Mouse (Mus musculus) right cerebral cortex, postnatal 14 days (tissue): ENCODE measurements around the gene Col11a2.

Experiments used
- DNase-seq: peaks from one replicate; pipeline ENCODE4 v3.0.0; 2022

Col11a2 gene

DNA sequence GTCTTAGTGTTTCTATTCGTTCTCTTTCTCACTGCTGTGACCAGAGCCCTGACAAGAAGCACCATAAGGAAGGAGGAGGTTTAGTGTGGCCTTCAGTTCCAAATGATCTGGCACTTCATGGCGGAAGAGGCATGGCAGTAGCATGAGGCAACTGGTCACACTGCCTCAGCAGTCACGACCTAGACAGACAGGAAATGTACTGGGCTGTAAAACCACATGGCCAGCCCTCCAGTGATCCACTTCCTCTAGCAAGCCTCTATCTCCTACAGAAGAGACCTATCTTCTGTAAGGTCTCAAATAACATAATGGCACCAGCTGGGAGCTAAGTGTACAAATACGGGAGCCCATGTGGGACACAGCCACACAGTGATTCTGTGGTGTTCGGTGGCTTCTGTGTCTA, 32.9 kb downstream of the Col11a2 start:
- DNase-seq = no peak

DNA sequence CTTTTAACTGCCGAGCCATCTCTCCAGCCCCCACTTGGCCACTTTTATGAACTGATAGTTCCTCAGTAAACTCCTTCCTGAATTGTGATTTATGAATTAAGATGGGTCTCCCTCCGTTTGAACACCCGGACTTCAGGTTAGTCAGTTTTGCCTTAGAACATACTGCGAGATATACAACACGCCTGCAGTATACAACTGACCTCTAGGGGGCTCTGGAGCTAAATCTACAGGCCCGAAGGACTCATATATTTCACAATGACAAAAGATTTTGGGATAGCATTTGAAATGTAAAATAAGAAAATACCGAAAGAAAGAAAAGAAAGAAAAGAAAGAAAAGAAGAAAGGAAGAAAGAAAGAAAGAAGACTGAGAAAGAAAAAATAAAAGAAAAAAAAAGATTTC, 36.0 kb downstream of the Col11a2 start:
- DNase-seq = peak; percentile 81

DNA sequence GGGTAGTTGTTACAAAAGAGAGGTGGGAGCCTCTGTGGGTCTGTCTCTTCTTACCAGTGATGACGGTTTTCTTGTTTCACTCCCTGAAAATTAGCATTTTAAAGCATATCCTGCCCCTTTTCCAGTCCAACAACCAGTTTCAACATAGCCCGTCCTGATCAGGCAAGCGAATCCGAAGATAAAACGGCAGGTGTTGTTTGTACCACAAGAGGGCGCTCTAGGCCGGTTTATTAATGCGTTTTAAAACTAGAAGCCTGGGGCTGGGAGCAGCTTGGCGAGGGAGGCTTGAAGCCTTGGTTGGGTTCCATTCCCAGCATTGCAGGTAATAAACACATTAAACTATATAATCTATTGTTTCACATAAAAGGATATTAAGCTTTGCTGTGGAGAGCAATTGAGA, 38.3 kb downstream of the Col11a2 start:
- DNase-seq = peak; percentile 80

DNA sequence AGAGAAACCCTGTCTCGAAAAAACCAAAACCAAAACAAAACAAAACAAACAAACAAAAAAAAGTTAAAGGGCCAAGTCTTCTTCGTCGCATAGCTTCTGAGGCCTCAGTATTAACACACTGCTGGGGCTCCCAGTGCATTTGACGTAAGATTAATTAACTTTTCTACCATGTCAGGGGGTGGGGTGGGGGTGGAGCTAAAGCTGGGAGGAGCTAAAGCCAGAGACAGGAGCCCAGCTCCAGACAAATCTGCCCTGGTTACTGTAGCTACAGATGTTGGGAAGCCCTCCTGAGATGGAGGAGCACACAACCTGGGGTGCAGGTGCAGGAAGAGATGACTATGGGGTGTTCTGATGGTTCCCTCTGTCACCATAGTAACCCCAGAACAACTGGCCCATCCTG, 38.9 kb downstream of the Col11a2 start:
- no peak for DNase-seq

DNA sequence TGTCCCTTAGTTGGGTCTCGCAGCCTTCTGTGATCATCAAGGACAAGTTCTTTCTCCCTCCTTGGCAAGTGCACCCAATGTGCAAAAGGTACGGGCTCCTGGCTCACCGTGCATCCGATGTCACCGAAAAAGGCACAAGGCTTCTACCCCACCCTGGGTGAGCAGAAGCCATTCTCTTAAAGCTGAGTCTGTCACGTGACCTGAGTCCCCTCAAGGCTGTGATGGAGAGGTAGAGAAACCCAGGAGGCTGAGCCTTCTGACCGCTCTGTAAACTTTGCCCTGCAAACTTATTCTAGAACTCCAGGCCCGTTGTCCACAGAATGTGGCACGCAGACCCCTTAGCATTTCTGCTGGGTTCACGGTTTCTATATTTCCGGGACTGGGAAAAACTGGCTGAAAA, 39.8 kb downstream of the Col11a2 start:
- DNase-seq = no peak

DNA sequence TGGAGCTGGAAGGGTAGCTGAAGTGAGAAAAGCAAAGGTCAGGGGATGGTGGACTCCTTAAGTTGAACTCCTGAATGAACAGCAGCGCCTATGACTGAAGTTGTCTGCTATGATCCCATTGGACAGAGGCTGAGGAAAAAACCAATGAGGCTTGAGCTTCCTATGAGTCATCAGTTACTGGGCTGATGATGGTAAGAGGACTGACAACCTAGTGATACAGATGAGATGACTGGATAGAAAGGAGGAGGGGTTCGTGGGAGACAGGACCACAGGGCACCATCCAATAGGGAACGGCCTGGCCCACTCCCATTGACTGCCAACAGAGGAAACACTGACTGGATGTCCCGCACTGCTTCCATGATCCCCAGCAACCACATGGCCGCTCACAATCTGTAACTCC, 40.4 kb downstream of the Col11a2 start:
- DNase-seq = no peak

DNA sequence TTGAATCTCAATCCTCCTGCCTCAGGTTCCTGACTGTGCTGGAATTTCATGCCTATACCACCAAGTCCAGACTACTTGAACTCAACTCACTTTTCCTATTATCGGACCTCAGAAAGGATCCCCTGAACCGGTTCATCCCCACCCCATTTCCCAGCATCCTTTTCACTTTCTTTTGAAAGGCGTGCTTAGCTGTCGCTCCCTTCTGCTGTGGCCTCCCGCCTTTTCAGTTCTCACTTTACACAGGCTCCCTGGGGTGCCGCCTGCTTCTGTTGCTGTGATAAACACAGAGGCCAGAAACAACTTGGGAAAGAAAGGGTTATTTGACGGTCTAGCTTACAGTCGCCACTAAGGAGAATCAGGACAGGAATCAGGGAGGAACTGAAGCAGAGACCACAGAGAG, 43.9 kb downstream of the Col11a2 start:
- no peak for DNase-seq

DNA sequence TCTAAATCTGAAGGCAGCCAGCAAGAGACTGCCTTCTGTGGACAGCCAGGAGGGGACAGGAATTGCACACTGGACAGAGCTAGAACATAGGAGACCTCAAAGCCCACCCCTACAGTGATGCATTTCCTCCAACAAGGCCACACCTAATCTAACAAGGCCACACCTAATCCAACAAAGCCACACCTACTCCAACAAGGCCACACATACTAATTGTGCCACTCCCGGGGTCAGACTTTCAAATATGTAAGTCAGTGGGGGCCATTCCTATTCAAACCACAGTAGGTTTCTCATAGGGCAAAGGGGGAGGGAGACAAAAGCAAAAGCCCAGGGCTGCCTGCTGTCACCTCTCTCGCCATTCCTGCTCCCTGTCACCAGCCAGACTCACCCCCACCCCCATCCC, 48.1 kb downstream of the Col11a2 start:
- no peak for DNase-seq

DNA sequence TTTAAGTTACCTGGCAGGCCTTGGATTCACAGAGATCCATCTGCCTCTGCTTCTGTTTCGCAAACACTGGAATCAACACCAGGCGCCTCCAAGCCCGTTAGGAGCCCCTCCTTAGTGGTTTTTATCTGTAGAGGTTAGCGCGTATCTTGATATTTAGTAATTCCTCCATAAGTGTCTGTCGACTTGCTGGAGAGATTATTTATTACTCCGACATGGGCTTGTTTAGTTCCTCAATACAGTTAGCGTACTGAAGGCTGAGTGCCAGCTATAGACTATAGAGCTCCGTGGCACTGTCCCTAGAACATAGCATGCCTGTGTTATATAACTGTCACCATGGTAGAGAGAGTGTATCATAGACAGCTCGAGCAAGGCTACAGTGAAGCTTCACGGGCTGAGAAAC, 48.9 kb downstream of the Col11a2 start:
- DNase-seq = no peak

DNA sequence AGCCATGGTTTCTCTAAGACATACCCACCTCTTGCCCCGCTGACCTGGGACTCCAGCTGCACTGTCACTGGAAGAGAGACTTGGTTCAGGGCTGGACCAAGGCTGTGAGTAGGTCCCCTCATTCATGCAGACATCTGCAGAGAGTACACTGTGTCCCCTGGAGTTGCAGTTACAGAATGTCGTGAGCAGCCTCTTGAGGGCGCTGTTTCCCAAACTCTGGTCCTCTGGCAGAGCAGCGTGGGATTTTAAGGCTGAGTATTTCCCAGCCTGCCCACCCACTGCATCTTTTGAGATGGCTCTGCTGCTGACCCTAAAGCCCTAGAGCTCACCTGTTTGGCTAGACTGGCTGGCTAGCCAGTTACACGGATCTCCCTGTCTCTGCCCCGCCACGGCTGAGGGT, 51.7 kb downstream of the Col11a2 start:
- DNase-seq = peak; percentile 33

DNA sequence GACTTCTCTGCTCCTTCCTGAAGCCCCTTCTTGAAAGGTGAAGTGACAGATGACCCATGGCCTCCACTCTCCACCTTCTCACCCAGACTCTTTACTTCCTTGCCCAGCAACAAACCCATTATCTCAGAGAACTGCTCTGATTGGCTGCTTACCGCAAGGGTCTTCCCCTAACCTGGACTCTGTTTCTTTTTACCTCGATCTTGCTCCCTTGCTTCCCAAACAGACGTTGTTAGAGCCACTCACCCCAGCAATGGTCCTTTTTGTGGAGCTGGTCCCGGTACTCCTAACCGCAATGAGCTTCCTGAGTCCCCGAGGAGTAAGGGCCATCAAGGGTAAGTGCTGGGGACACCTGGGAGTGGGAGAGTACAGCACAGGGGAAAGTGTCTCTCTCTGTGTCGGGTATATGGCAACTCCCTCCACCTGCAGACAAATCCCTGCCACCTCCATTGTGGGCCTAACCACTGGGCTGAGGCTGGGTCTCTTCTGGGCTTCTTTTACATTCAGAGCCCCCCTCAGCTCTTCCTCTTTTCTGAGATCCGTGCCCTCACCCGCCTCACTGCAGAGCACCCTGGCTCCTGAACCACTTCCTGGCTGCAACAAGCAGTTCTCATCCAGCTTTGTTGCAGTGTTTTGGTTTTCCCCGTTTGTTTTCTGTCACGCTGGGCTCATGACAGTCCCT, 53.1 kb downstream of the Col11a2 start, which contains the start of gene H2-Oa:
Gene H2-Oa (plus strand): TSS at position 144 of the 679 bp plus-strand sequence.
- no peak for DNase-seq

DNA sequence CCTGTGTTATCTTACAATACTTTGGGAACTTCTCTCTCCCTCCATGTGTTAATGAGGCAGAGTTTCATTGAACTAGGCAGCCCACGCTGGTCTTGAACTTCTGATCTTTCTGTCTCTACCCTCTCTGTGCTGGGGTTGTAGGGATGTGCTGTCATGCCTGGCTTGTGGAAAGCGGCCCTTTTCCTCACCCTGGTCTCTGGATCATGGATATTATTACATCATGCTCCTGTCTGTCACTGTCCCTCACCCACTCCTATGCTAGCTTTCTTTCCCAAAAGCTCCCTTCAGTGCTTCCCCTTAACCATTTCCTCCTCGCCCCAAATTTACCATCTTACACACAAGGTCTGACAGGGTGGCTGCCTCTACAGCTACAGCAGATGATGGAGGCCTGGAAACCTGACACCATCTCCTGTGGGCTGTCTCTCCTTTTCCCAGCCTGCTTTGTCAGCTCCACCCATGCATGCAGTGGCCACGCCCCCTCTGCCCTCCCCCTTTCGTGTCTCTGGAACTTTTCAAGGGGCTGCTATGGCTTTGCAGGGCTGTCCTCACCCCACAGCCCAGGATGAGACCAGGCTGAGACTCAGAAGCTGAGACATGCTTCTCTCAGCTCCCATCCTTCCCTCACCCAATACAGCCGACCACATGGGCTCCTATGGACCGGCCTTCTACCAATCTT, 54.1 kb downstream of the Col11a2 start:
- DNase-seq = no peak

DNA sequence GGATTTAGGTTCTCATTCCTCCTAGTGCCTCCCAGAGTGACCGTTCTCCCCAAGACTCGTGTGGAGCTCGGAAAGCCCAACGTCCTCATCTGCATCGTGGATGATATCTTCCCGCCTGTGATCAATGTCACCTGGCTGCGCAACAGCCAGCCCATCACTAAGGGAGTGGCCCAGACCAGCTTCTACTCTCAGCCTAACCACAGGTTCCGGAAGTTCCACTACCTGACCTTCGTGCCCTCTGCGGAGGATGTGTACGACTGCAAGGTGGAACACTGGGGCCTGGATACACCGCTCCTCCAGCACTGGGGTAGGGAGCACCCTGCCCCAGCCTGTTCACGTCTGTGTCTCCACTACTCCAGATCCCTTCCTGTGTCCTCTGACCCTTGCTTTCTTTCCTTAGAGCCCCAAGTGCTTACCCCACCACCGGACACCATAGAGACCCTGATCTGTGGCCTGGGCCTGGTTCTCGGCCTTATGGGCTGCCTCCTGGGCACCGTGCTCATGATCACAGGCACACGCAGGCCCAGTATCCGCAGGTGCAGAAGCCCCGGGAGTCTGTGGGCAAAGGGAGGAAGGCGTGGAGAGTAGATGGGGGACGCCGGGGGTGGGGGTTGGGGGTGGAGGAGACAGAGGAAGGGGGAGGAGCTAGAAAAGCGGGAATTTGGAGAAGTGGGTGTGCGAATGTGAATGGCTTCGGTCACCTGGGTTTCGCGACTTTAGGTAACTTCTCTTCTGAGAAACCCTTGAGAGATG, 55.2 kb downstream of the Col11a2 start:
- DNase-seq = no peak

DNA sequence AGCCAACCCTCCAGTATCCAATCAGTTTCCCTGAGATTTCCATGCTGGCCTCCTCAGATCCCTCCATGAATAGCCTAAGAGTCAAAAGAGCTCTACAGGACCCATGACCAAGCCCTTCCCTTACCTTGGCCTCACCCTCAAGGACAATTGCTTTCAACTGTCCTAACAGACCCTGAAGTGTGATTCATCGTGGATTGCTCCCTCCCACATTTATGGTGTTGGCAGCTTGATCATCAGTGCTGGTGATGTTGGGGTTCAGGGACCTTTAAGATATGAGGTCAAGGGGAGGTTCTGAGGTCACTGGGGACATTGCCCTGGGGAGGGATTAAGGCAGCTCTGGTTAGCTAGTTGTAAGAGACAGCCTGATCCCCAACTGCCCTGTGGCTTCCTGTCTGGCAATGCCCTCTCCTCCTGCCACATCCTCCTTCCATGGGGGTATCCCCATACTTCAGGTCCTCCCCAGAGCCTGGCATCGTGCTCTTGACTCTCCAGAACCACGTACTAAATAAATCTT, 57.3 kb downstream of the Col11a2 start:
- no peak for DNase-seq

DNA sequence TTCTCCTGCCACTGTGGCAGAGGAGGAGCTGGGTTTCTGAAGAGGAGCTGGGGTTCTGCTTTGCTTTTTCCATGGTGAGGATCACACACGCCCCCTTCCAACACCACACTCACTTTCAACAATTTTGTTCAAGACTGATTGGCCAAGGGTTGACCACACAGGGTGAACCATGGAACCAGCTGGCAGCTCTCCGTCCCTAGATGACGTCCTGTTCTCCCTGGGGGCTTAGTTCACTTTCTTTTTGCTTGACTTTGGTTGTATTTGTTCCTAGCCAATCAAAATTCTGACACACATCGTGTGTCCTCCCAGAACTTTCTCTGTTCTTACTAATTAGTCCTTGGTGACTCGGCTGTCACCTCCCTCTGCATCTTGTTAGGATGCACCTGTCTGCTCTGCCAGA, 58.0 kb downstream of the Col11a2 start:
- no peak for DNase-seq

DNA sequence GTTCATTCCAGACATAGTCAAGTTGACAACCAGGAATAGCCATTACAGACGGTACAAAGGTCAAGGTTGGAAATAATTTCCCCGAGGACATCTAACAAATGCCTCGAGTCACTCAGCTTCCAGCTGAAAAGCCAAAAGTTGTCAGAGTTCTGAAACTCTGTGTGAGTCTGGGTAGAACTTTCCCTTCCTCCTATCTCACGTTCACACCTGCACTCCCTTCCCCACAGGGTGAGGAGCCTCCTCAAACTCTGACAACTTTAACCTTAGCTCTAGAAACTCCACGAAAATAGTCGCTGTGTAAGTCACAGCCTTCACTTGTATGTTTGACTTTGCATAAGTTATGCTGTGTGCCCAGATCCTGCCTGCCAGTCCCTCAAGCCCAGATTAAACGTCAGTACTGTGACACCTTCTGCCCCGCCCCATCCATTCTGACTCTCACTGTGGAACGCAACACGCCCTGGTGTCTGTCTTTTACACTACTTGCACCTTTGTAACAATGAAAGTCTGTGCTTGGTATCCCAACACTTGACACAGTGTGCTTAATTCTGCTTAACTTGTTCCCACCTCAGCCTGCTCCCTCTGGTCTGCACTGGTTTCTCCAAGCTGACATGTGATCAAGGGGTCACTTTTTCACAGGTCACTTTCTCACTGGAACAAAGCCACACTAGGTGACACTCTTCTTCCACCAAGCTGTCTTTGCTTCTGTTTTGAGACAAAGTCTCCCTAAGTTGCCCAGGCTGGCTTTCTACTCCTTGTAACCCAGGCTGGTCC, 59.7 kb downstream of the Col11a2 start:
- DNase-seq = no peak

DNA sequence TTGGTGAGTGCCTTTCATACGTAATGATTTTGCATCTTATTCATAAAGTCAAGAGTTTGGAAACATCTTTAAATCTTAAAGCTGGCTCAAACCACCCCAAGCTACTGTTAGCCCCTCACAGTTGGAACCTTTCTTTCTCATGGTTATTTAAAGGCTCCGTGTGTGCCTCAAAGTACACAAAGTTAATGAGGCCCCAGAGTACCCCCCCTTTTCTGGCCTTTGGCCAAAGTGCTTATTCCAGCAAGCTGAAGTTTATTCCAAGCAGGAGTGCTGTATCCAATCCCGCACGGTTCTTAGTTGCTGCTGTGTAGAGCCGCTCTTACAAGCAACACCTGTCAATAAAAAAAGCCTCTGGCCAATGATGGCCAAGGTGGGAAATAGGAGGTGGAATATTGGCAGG, 60.3 kb downstream of the Col11a2 start:
- no peak for DNase-seq

DNA sequence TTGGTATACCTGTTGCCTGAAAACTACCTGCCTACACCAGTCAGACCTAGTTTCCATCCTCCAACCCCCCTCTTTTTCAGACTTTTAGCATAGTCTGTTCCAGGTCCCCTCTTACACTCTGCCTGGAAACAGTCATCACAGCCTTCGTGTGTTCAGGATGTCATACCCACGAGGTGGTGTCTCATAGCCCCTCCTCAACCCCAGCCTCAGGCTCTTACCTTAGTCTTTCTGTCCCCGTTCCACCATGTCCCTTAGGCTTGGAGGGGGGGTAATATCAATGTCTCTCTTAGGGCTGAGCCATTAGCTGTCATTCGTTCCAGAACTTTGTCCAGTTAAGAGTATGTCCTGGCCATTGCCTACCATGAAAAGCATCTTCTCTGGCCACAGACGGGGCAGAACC, 61.9 kb downstream of the Col11a2 start:
- DNase-seq = no peak

DNA sequence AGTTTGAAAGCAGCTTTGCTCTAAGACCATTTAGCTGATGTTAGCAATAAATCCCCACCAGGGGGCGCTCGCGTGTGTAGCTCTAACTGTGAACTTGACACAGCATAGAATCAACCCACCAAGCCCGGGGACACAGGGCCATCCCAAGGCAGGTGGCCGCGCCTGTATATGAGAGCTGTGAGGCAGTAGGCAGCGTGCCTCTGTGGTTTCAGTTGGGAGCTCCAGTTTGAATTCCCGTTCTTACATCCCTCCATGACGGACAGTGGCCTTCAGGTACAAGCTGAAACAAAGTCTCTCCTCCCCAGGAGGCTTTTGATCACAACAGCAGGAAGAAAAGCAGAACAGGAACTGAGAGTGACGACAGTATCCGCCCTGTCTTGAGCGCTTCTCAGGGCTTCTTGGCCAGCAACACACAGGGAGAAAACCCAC, 62.4 kb downstream of the Col11a2 start:
- peak; percentile 97 for DNase-seq

DNA sequence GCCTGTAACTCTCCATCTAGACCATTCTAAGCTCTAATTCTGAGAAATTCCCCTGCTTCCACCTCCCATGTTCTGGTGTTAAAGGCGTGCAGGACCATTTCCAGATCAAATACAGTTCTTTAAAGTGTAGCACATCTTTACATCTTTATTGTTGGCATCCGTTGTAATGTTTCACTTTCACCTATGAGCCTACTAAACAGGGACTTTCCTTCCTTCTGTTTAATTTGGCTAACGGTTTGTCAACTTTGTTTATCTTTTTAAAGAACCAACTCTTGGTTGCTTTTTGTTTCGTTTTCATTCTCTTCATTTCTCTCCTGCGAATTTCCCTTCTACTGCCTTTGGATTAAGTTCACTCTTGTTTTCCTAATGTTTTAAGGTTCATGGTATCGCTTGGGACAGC, 63.6 kb downstream of the Col11a2 start:
- DNase-seq = no peak

DNA sequence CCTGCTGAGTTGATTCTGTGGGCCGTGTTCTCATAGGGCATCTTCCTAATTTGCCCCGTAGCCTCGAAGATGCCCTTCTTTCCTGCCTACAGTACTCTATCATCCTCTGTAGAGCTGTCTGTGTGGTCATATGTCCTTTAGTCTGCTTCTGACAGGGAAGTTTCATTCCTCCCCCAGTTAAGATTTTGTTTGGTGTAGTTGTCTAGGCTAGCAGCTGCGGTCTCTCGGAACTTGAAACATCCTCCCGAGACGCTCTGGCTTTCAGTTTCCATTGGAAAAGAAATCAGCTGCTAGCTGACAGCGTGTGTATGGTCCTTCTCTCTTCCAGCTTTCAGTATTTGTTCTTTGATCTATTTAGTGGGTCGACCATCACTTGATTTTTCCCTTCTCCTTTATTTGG, 65.6 kb downstream of the Col11a2 start:
- DNase-seq = no peak

DNA sequence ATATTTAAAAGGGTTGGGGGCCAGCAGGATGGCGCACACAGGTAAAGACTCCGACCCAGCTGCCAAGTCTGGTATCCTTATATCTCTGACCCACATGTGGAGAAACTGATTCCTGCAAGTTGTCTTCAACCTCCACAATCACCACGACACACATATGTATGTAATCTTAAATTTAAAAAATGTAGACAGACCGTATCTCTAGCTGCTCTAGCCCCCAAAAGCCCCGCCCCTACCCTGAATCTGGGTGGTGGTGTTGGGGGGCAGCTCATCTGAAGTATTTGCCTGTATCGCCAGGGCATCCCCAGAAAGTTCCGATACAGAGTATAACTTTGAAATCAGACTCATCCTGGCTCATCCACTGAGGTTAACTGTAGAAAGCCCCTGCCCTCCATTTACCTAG, 67.3 kb downstream of the Col11a2 start:
- no peak for DNase-seq
